Mouse (Mus musculus): ENCODE results near the gene Ect2. TPM values are rescaled to one million over a fixed set of nuclear protein-coding genes. Genes with fewer than 3 reads are reported as not detected.

Gene Ect2
- 1 to 10 TPM; 2.9 to 4.3 TPM for total RNA-seq (2021)
- long read RNA-seq, full-length matches to known transcripts = 1 of 4 reads
- long read RNA-seq, partial matches to known transcripts = 1 of 4 reads
- long read RNA-seq, other reads (novel, unspliced or antisense) = 2 of 4 reads

DNA sequence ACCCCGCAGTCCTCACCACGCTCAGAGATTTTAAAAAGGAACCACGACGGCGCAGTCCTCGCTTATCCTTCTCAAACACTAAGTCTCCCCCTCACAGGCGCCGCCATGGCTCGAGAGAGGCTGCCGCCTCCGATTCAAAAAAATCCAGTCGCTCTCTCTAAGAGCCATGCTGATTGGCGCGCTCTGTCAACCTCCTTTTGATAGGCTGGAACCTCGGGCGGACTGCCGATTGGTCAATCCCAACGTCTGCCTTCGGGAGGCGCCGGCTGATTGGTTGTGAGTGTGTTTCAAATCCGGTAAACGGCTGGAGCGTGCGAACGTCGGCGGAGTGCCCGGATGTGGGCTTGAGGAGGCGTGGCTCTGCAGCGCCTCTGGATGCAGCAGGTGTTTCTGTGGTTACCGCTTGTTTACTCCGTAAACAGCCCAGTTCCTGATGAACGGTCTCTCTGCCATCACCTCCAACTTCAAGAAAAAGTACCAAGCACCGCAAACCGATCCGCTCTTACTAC is at the start of gene Ect2:
Gene Ect2, minus strand, starts transcription at position 178 of the 509 bp plus-strand sequence.
- DNase-seq (ENCODE audit: low spot score in 2 of 2) = peak; percentile 100

DNA sequence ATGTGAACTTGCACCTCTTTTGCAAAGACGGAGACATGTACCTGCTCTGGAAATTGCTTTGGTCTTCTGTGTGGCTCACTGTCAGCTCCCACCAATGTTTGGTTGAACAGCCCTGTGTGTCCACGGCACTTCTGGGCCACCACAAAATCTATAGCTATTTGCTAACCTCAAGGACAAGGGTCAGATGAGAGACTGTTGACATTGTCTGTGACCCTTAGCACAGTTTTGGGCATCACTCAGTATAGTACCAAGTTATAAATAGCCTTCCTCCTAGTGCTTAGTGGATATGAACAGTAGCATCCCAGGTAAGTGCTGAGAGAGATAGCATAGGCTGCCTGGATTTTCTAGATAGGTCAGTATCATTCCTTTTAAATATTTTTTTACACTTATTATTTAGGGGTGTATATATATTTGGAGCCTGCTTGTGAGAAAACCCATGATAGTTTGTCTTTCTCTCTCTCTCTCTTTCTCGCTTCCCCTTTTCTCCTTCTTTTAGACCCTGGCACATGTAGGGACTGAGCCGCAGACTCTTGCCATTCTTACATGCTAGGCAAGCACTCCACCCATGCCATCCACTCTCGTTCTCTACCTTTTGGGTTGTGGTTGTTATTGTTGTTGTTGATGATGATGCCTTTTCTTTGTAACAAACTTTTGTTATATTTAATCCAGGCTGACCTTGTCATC is 48.2 kb upstream of the Ect2 start:
- DNase-seq (ENCODE audit: low spot score in 2 of 2) = no peak

DNA sequence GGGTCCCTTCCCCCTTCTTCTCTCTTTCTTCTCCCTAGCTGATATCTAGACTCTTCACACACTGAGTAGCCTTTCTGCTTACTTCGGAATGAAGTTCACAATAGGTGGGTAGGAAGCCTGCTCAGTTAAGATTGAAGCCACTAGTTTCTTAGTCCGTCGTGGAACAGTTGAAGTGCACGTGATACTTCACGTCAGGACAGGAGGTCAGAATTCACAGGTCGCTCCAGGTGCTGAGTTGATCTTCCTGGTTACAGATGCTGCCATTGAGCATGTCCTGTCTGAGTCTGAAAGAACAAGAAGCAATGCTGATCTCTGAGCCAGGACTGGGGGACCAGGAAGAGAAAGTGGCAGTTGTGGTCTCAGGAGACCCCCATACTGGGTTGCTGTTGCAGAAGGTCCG is 45.4 kb upstream of the Ect2 start:
- no peak for DNase-seq (ENCODE audit: low spot score in 2 of 2)

DNA sequence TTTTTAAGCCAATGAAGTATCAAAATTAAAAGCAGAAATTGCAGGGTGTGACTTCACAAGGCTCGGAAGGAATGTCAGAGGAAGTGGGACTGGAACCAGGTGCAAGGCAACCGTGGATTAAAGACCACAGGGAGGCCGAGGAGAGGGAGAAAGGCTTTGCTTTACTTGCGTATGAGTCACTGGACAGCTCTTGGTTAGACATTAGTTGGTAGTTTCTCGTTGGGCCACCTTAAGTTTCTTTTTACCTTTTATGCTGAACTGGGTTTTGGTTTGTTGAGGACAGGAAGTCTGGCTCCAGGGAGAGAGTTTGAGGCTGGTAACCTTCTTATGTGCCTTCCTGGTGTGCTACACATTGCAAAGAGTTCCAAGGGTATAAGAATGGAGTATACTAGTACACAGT is 44.1 kb upstream of the Ect2 start:
- no peak for DNase-seq (ENCODE audit: low spot score in 2 of 2)

DNA sequence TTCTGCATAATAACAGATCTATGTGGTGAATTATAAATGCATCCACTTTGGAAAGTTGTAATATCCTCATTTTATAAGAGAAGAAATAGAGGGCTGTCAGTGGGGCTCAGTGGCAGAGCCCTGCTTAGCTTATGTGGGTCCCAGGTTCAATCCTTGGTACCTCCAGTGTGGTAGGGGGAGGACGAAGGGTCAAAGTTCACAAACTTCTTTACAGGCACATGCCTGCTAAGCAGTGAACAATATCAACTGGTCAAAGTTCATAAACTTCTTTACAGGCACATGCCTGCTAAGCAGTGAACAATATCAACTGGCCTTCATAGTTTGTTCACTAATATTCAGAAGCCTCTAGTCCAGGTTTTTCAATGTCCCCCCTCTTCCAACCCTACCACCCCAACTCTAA is 42.9 kb upstream of the Ect2 start:
- no peak for DNase-seq (ENCODE audit: low spot score in 2 of 2)

DNA sequence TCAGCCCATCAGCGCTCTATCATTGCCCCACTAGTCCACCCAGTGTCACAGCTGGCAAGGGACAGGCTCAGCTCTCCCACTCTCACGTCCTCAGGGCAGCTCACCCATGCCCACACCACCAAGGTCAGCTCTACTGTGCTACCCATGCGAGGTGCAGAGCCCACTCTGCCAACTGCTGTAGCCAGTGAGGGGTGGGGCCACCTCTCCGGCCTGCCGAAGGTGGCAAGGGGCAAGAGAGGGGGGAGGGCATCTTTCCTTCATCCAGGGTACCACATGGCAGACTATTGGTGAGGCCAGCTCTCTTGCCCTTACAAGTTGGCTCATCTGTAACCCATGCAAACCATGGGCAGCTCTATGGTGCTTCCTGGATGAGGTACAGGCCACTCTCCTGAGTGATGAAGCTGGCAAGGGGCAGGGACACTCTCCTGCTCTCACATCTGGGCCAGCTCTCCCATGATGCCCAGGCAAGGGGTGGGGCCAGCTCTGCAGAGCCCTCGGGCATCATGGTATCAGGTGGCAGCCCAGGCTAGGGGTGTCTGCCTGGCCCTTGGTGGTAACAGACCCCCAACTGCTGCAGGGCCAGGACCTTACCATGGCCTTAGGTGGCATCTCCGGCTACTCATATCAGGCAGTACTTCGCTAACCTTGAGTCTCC is 42.0 kb upstream of the Ect2 start:
- no peak for DNase-seq (ENCODE audit: low spot score in 2 of 2)

DNA sequence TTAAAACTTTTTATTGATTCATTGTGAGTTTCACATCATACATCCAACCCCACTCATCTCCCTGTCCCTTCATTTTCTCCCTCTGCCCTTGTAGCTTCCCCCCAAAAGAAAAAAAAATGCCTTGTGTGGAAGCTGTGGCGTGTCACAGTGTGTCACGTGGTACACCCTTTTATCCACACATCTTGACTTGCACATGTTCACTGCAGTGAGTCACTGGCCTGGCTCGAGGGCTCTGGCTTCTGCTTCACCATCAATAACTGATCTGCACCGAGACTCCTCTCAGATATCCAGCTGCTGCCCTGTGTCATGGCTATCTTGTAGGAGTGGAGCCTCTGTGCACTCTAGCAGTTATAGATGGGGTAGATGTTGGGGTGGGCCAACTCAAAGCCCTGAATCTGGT is 41.5 kb upstream of the Ect2 start:
- DNase-seq (ENCODE audit: low spot score in 2 of 2) = no peak

DNA sequence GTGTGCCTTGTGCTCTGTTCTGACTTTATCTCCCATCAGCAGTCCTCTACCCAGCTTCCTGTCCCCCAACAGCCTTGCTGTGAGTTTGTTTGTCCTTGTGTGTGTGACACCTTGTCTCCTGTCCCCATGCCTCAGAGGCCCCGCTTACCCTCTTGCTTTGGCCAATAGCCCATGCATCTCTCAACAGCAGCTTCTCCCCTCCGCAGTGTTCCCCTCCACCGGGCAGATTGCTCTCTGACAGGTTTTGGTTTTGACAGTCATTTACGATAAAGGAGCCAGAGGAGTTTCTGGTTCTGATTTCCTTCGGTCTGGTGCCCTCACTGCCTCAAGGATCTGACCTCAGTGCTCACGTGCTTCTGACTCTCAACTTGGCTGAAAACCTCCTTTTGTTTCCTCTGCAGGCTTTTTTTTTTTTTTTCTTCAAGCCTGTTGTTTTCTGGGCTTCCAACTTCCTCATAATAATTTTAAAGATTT is 40.2 kb upstream of the Ect2 start:
- no peak for DNase-seq (ENCODE audit: low spot score in 2 of 2)

DNA sequence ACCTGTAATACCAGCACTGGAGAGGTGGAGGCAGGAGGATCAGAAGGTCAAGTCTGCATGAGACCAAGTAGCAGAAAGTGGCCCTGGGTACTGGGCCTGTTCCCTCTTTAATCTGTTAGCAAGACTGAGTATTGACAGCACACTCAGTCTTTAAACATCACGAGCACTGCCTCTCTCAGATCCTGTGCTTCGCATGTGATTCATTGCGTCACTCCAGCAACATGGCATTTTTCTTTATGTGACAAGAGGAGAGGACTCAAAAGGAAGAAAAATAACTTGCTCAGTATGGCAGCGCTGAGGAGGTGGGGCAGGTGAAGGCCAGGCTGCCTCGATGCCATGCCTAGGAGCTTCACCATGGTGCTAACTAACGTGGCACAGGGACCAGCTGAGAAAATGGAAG is 38.2 kb upstream of the Ect2 start:
- DNase-seq (ENCODE audit: low spot score in 2 of 2) = no peak

DNA sequence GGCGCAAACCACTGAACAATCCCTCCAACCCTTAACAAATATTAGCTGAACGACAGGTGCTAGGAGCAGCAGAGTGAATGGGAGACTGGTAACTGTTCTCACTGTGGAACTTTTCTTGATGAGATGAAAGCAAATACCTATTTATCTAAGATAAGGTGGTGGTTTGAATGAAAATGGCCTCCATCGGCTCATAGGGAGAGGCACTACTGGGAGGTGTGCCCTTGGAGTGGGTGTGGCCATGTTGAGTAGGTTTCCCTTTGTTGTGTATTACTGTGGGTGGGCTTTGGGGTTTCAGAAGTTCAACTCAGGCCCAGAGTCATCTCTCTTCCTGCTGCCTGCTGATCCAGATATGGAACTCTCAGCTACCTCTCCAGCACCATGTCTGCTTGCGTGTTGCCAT is 37.2 kb upstream of the Ect2 start:
- DNase-seq (ENCODE audit: low spot score in 2 of 2) = no peak

DNA sequence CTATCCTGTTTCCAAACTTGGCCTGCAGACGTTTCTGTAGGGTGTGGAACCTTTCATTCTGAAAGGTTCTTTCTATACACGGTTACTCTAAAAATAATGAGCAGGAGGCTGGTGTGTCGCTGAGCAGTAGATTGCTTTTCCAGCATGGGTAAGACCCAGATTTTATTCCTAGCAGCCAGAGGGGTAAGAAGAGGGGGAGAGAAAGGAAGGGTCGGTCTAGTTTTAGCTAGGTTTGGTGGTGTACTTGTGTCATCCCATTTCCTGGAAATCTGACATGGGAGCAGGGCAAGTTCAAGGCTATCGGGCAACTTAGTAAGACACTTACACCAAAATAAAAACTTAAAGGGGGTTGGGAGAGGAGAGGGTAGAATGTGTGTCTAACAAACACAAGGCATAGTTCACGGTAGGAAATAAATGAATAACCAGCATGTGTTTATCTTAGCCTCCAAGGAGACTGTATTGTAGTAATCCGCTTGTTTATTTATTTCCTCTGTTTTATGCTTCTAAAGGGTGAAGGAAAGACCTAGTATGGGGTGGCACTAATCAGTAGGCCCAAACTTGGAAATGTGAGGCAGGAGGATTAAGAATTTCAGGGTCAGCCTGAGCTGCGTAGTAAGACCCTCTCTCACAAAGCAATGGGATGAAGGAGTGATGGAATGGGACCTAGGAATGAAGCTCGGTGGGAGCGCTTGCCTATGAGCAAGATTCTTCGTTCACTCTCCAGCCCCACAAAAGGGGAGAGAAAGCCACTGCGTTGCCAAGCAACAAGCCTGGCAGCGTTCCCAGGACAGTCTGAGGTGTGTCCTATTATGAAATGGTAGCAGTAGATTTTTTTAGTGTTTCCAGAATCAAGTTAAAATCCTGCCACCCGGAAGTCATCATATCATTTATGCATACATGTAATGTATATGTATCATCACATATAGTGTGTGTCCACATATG is 35.9 kb upstream of the Ect2 start:
- DNase-seq (ENCODE audit: low spot score in 2 of 2) = peak; percentile 72 to 74

DNA sequence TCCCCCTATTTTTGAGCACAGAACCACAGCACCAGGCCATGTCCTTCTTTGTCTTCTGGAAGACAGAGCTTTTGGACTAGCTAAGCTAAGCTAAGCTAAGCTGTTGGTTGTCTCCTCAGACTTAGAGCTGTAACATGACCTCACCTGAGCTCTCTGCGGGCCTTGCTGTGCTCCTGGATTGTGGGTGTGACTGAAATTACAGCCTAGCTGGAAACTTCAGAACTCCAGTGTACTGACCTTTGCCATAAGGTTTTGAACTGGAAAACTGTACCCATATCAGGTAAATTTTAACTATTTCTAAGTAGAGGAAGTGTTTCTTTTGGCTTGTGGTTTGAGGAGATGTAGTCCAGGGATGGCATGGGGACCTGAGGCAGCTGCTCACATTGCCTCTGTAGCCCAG is 34.7 kb upstream of the Ect2 start:
- no peak for DNase-seq (ENCODE audit: low spot score in 2 of 2)

DNA sequence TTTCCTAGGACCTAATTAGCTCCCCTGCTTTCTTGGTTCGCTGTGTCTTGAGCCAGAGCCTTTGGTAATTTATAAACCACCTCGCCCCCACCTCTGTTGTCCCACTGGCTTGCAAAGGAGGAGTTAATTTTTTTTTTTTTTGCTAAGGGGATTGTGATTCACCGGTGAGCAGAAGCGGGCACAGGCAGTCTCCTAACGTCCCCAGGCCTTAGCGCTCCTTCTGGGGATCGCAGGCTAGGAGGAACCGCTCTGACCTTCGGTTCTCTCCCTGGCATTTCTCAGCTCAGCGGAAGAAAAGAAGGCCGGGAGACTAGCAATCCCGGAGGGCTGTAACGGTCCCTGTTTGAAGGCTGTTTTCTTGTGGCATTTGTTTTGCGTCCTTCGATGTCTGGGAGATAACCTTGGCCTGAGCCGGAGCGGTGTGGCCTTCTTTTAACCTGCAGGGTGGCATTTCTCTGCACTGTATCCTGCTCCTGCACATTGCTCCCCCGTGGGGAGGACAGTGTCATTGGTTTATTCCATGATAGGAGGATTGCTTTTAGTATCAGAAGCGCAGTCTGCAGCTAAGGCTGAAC is 30.0 kb upstream of the Ect2 start:
- peak; percentile 41 to 51 for DNase-seq (ENCODE audit: low spot score in 2 of 2)

DNA sequence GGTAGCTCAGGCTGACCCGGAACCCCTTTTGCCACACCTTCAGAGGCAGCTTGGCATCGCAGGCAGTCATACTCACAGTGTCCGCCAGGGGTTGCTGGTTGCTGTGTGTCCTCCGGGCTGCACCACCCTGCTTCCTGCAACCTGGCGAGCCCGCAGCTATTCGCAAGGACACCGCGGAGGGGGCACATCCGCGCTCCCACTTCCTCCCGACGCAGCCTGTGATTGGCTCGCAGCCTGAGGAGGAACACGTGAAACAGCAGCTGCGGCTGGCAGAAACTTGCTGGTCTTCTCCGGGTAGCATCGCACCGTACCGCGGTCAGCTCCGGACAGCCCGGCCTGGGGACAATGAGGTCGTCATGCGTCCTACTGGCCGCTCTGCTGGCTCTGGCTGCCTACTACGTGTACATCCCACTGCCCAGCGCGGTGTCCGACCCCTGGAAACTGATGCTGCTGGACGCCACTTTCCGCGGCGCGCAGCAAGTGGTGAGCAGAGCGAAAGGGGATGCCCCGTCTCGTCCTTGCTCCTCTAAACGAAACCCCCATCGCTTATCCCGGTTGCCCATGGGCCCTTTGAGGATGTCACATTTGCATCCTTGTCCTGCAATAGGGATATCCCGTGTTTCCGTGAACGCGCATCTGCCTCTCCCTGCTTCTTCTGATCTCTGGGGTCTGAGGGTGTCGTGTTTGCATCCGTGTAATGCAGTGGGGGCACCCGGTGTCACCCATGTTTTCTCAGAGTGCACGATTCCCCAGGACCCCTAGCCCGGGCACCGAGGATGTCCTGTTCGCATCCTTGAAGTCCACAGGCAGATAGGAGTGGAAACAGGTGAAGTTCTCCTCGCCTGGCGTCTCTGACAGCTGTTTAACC is 29.3 kb upstream of the Ect2 start, which contains the start of gene Nceh1:
Gene Nceh1, plus strand, starts transcription at position 233 of the 868 bp plus-strand sequence.
- peak; percentile 95 to 96 for DNase-seq (ENCODE audit: low spot score in 2 of 2)

DNA sequence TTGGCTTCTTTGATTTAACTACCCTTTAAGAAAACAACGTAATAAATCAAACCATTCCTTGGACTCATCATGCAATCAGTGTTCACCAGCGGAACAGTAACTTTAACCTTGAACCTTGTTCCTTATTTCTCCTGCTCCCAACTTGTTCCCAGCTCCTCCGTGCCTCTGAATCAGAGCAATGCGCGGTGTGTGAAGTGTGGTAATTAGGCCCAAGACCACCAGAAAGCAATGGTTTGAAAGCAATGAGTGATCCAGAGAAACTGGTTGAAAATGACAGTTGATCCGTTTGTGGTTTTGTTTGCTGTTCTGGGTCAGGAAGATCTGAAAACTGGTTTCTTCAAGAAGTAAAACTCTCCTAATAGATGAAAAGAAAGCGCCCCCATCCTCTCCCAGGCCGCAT is 26.0 kb upstream of the Ect2 start:
- no peak for DNase-seq (ENCODE audit: low spot score in 2 of 2)

DNA sequence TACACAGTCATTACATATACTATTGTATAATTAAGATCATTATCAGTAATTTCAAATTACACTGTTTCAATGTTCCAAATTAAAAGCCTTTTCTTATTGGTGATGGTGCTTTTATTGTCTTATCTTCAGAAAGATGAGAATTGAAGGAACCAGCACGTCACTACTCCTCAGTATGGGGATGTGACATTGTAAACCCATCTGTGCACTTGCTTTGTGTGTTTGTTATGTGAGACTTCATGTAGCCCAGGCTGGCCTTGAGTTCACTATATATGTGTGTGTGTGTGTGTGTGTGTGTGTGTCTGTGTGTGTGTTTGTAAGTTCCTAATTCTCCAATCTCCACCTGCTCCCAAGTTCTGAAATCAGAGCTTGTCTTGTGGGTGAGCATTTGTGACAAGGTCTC is 16.6 kb upstream of the Ect2 start:
- no peak for DNase-seq (ENCODE audit: low spot score in 2 of 2)

DNA sequence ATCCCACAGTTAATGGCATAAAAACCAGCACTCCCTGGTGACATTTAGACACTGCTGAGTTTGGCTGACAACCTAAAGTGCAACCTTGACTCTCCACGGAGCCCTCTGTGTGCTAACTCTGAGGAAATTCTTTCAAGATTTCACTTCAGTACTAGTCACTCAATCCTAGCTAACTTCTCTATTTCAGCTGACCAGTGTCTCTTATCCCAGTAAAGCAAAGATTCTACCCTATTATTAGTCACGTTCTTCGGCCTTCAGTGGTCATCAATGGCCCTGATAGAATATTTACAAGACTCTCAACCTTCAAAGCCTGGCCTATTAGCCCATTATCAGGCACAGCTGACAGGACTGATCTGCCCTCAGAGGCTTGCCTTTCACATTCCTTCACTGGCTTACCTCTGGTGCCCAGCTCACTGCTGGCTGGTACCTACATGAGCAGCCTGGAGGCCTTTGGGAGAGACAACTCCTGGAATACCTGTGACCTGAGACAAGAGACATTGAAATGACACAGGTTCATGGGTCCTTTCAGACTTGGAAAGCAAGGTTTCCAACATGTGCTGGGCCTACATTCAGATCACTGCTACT is 11.9 kb upstream of the Ect2 start:
- no peak for DNase-seq (ENCODE audit: low spot score in 2 of 2)

DNA sequence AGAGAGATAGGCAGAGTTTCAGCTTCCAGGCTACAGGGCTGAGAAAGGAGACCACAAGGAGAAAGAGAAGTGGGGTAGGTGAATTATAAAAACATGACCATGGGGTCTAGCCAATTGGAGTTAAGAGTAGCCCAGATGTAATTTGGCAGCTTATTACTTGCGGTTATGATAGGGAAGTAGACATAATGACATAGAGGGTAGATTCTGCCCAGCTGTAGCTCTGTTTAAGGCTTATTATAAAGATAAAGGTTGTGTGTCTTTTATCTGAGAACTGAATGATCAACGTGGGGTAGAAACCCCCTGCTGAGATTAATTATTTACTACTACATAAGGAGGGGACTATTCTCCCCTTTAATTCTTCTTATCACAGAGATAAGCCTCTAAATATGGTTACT is 8.7 kb upstream of the Ect2 start:
- DNase-seq (ENCODE audit: low spot score in 2 of 2) = no peak

DNA sequence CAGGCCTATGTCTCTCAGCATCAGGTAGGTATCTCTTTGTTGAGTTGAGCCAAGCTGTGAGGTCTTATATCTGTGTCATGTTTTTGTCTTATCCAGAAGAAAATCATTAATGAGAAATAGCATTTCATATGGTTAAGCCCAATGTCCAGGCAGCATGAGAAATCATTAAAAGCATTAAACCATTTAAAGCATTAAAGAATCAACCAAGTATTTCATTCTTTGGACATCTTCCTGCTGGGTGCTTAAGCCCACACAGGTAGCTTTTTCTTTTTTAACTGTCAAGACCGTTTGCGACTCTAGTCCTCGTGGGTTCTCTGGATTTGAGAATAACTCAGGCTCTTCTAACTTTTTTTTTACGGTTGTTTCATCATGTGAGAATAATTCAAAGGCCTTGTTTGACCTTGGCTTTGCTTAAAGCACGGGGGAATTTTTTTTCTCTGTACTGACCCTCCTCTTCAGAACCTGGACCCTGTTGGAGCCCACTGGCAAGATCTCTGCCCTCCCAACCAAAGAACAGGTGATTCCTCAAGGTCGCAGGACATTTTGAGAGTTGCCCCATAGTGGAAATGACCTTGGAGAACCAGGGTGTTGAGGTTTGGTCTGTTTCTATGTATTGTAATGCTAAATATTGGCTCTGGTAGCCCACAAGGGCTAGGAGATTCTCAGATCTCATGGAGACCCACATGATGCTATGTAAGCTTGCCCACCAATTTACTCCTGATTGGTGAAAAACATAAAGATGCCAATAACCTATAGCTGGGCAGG is 8.1 kb upstream of the Ect2 start:
- DNase-seq (ENCODE audit: low spot score in 2 of 2) = no peak

All from layer of hippocampus, postnatal 10 days (tissue).